Comparison of ENCODE assay signal across 10 mouse cellular contexts in the genomic region with DNA sequence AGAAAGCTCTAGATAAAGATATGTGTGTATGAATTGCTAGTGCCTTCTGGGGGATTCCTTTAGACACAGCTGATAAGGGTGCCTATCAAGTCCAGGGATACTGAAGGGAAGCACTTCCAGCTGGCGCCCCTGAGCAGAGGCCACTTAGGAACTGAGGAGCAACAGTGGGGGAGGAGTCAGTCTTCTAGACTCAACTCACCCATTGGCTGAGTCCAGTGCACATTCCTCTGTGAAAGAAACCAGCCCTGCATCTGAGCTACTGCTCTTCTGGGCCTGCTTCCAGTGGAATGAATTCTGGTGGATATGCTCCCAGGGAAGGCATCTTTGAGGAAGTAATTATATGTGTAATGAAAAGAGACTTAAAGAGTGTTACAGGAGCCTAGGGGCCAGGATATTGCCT.
DNase-seq lines count a peak whose midpoint lies in the region; ATAC-seq lines count a peak whose summit lies in the region.
"Had no signal": no experiment of that assay in that cellular context is flagged by ENCODE, and none has a peak within 500 bp of the region (broad histone marks: within the 10 kb centered on the region; RNA-seq: fewer than 3 reads in every experiment).

No protein-coding gene starts in this region.

- peak; percentile 61; the same call in 1 of the 2 replicates for ATAC-seq in forebrain, embryonic 13.5 days
- peak; percentile 65 for ATAC-seq in liver, embryonic 11.5 days (replicated peaks; ENCODE audit: low FRiP score)
- ATAC-seq in liver, embryonic 12.5 days, result no peak
- ATAC-seq in forebrain, embryonic 16.5 days, result 0 out of 2 replicates have a peak, but pooled peaks have one; percentile 47
- no peak for ATAC-seq in megakaryocyte, adult 5-6 weeks (ENCODE audit: poor library complexity, severe bottlenecking)

- H3K9me3 ChIP-seq in forebrain, embryonic 13.5 days (replicated peaks), result no peaks in the 10 kb centered on the region
- no peaks in the 10 kb centered on the region for H3K9me3 ChIP-seq in forebrain, embryonic 10.5 days
- no peaks in the 10 kb centered on the region for H3K9me3 ChIP-seq in liver, embryonic 11.5 days (ENCODE audit: control insufficient read depth, low read length)
- no peaks in the 10 kb centered on the region for H3K9me3 ChIP-seq in liver, embryonic 12.5 days (replicated peaks)
- no peaks in the 10 kb centered on the region for H3K9me3 ChIP-seq in forebrain, embryonic 16.5 days (ENCODE audit: control insufficient read depth, low read length)

- no peaks in the 10 kb centered on the region for H3K4me1 ChIP-seq in forebrain, embryonic 13.5 days
- H3K4me1 ChIP-seq in forebrain, embryonic 10.5 days, result peaks cover 8% of the 10 kb centered on the region
- no peaks in the 10 kb centered on the region for H3K4me1 ChIP-seq in liver, embryonic 11.5 days (replicated peaks; ENCODE audit: control insufficient read depth, insufficient read depth, low read length)
- H3K4me1 ChIP-seq in liver, embryonic 12.5 days, result 0 out of 2 replicates have a peak, but pooled peaks cover 5% of the 10 kb centered on the region
- H3K4me1 ChIP-seq in forebrain, embryonic 16.5 days (replicated peaks; ENCODE audit: control insufficient read depth, insufficient read depth, low read length), result no peaks in the 10 kb centered on the region

- H3K27me3 ChIP-seq in forebrain, embryonic 13.5 days, result no peaks in the 10 kb centered on the region
- H3K27me3 ChIP-seq in forebrain, embryonic 10.5 days (ENCODE audit: poor library complexity, severe bottlenecking), result no peaks in the 10 kb centered on the region
- no peaks in the 10 kb centered on the region for H3K27me3 ChIP-seq in liver, embryonic 11.5 days (replicated peaks; ENCODE audit: control insufficient read depth, insufficient read depth, low read length)
- no peaks in the 10 kb centered on the region for H3K27me3 ChIP-seq in liver, embryonic 12.5 days (replicated peaks)
- no peaks in the 10 kb centered on the region for H3K27me3 ChIP-seq in forebrain, embryonic 16.5 days (replicated peaks; ENCODE audit: control insufficient read depth, insufficient read depth, low read length)

- H3K36me3 ChIP-seq in forebrain, embryonic 13.5 days (ENCODE audit: poor library complexity, severe bottlenecking), result no peaks in the 10 kb centered on the region
- no peaks in the 10 kb centered on the region for H3K36me3 ChIP-seq in forebrain, embryonic 10.5 days (replicated peaks)
- H3K36me3 ChIP-seq in liver, embryonic 11.5 days (ENCODE audit: control insufficient read depth, insufficient read depth, low read length), result no peaks in the 10 kb centered on the region
- no peaks in the 10 kb centered on the region for H3K36me3 ChIP-seq in liver, embryonic 12.5 days
- no peaks in the 10 kb centered on the region for H3K36me3 ChIP-seq in forebrain, embryonic 16.5 days (ENCODE audit: control insufficient read depth, insufficient read depth)

- H3K9ac ChIP-seq in forebrain, embryonic 13.5 days, result no peak overlapping the region
- no peak overlapping the region for H3K9ac ChIP-seq in liver, embryonic 11.5 days (ENCODE audit: low read depth, low read length)
- no peak overlapping the region for H3K9ac ChIP-seq in liver, embryonic 12.5 days
- H3K9ac ChIP-seq in forebrain, embryonic 16.5 days (replicated peaks; ENCODE audit: low read depth, low read length), result no peak overlapping the region

- no peak for DNase-seq in forebrain, embryonic 10.5 days (ENCODE audit: extremely low spot score, low spot score)
- DNase-seq in liver, embryonic 11.5 days (ENCODE audit: low spot score), result no peak
- peak; percentile 36 for DNase-seq in retina, embryonic 14.5 days (ENCODE audit: low spot score)
- no peak for DNase-seq in layer of hippocampus, adult 9-11 months
- DNase-seq: cerebellum, adult 11 months; right cerebral cortex, postnatal 14 days had no signal

- WGBS in forebrain, embryonic 13.5 days, result 43% methylated on average over 1 of the region's 1 CpGs
- WGBS in forebrain, embryonic 10.5 days, result 35% methylated on average over 1 of the region's 1 CpGs
- 35% methylated on average over 1 of the region's 1 CpGs for WGBS in liver, embryonic 11.5 days
- 27% methylated on average over 1 of the region's 1 CpGs for WGBS in liver, embryonic 12.5 days (ENCODE audit: insufficient replicate concordance)
- 15% methylated on average over 1 of the region's 1 CpGs for WGBS in forebrain, embryonic 16.5 days

- H3K4me2 ChIP-seq in forebrain, embryonic 13.5 days, result no peak overlapping the region
- H3K4me2 ChIP-seq in liver, embryonic 11.5 days, result no peak overlapping the region
- no peak overlapping the region for H3K4me2 ChIP-seq in liver, embryonic 12.5 days
- H3K4me2 ChIP-seq in forebrain, embryonic 16.5 days (ENCODE audit: low read length), result no peak overlapping the region

- no peak overlapping the region for H3K27ac ChIP-seq in forebrain, embryonic 13.5 days
- H3K27ac ChIP-seq in forebrain, embryonic 10.5 days, result no peak overlapping the region
- no peak overlapping the region for H3K27ac ChIP-seq in liver, embryonic 11.5 days (ENCODE audit: low read depth, low read length)
- no peak overlapping the region for H3K27ac ChIP-seq in liver, embryonic 12.5 days
- no peak overlapping the region for H3K27ac ChIP-seq in forebrain, embryonic 16.5 days (ENCODE audit: low read length)

- no peak overlapping the region for H3K4me3 ChIP-seq in forebrain, embryonic 13.5 days
- no peak overlapping the region for H3K4me3 ChIP-seq in forebrain, embryonic 10.5 days
- no peak overlapping the region for H3K4me3 ChIP-seq in liver, embryonic 11.5 days (ENCODE audit: low read depth, low read length)
- H3K4me3 ChIP-seq in liver, embryonic 12.5 days, result no peak overlapping the region
- no peak overlapping the region for H3K4me3 ChIP-seq in forebrain, embryonic 16.5 days (replicated peaks; ENCODE audit: low read length)

Comparison
In these comparisons a context has a peak if more than half of its experiments do, and no peak if none do; other contexts are left out.
1. ATAC-seq: peak in forebrain, embryonic 13.5 days (single experiment), liver, embryonic 11.5 days (single experiment) and forebrain, embryonic 16.5 days (single experiment); none in liver, embryonic 12.5 days (single experiment) and megakaryocyte, adult 5-6 weeks (single experiment).